Mouse (Mus musculus) intestine, embryonic 14.5 days (tissue): ENCODE data around the gene Npc2. TPM values are rescaled to one million over a fixed set of nuclear protein-coding genes. Genes with fewer than 3 reads are reported as not detected.

Source experiments
- ATAC-seq: fragments of 200-750 bp; cut with Nextera tagmentation; replicated peaks from 2 replicates; pipeline ENCODE4 v1.8.0; 2017; ENCODE audit warnings: low read depth, moderate number of reproducible peaks, moderate TSS enrichment, moderate library complexity; ENCODE audit not compliant: low FRiP score, low TSS enrichment
- DNase-seq: peaks from one replicate; pipeline ENCODE4 v3.0.0-alpha.2; 2018; ENCODE audit warnings: low spot score
- H3K27ac ChIP-seq: fragments of 300-500 bp; sonication (generic); 2 replicates; pipeline ENCODE4 v1.5.1; 2014; ENCODE audit warnings: low read depth, mild to moderate bottlenecking, control low read depth
- H3K27me3 ChIP-seq: fragments of 300-500 bp; sonication (generic); replicated peaks from 2 replicates; pipeline ENCODE4 v1.6.1; 2014; ENCODE audit warnings: low read length, control low read depth; ENCODE audit not compliant: control insufficient read depth, insufficient read depth
- H3K36me3 ChIP-seq: fragments of 300-500 bp; sonication (generic); 2 replicates; pipeline ENCODE4 v1.6.1; 2014; ENCODE audit warnings: low read length, control low read depth; ENCODE audit not compliant: control insufficient read depth, insufficient read depth
- H3K4me1 ChIP-seq: fragments of 300-500 bp; sonication (generic); replicated peaks from 2 replicates; pipeline ENCODE4 v1.6.1; 2014; ENCODE audit warnings: low read length, control low read depth, mixed read lengths; ENCODE audit not compliant: control insufficient read depth, insufficient read depth
- H3K4me2 ChIP-seq: fragments of 300-500 bp; sonication (generic); 2 replicates; pipeline ENCODE4 v1.6.1; 2014; ENCODE audit warnings: low read length
- H3K4me3 ChIP-seq: fragments of 300-500 bp; sonication (generic); 2 replicates; pipeline ENCODE4 v1.5.1; 2014; ENCODE audit warnings: low read depth, low read length, control low read depth, mixed read lengths
- H3K9ac ChIP-seq: fragments of 300-500 bp; sonication (generic); 2 replicates; pipeline ENCODE4 v1.6.1; 2014; ENCODE audit warnings: mild to moderate bottlenecking, low read length
- H3K9me3 ChIP-seq: fragments of 300-500 bp; sonication (generic); 2 replicates; pipeline ENCODE4 v1.6.1; 2016; ENCODE audit warnings: low read length, control low read depth; ENCODE audit not compliant: control insufficient read depth
- WGBS: fragments of 180-500 bp; shearing (Covaris S2); extraction: QIAGEN DNeasy Blood & Tissue Kit; methylation state at CpG from one replicate; pipeline ENCODE4 v1.1.7; 2014; 5-methylcytosine and 5-hydroxymethylcytosine counted together
- polyA plus RNA-seq: library from polyadenylated mRNA; unstranded; fragments of >200 nt; fragmentation: Nextera tagmentation; extraction: Ambion mirVana; gene quantifications from 2 replicates; pipeline ENCODE4 v1.2.1, GENCODE M21; 2014

Gene Npc2
- polyA plus RNA-seq, 1 experiment from 2014 or later = 61.0 TPM

DNA sequence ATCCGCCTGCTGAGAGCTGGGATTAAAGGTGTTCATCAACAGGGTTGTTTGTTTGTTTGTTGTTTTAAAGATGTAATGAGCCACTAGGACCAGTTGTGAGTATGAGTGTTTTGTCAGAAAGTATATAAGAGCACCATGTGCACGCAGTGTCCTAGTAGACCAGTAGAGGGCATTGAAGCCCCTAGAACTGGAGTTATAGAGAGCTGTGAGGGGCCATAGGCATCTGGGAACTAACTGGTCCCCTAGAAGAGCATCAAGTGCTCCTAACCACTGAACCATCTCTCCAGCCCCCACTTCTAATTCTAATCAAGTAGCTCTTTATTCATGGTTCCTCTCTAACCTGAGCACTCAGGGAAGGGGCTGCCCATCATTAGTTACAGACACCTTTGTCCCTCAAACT, 13.9 kb downstream of the Npc2 start:
- Histone ChIP-seq H3K9me3 (no peaks in the 10 kb centered on the region), H3K27ac (no peak overlapping the region), H3K4me3 (no peak overlapping the region), H3K9ac (no peak overlapping the region), H3K27me3 (no peaks in the 10 kb centered on the region), H3K4me1 (no peaks in the 10 kb centered on the region), H3K36me3 (peaks cover 61% of the 10 kb centered on the region), H3K4me2 (no peak overlapping the region)
- WGBS = 82% methylated on average over 2 of the region's 2 CpGs
- DNase-seq (no peak), ATAC-seq (no peak)

DNA sequence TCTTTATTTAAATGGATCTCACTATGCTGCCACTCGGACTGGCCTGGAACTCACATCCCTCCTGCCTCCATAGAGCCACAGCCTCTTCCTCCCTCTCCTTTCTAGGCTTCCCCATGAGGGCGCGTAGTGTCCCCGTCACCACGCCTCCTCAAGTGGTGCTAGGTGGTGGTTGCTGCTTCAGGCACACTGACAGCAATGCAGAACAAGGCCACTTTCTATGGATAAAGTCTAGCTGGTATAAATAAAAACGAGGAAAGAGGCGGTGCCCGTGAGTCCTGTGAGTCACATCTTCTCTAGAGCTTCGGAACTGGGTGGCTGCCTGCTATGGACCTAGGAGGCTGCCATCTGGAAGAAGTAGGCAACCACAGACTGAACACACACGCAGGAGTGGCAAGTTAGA, 16.9 kb downstream of the Npc2 start:
- ATAC-seq = no peak
- Histone ChIP-seq H3K27me3 (no peaks in the 10 kb centered on the region), H3K4me3 (no peak overlapping the region), H3K9me3 (no peaks in the 10 kb centered on the region), H3K36me3 (peaks cover 42% of the 10 kb centered on the region), H3K4me1 (no peaks in the 10 kb centered on the region), H3K9ac (no peak overlapping the region), H3K4me2 (no peak overlapping the region), H3K27ac (no peak overlapping the region)
- WGBS = 94% methylated on average over 10 of the region's 10 CpGs
- no peak for DNase-seq

DNA sequence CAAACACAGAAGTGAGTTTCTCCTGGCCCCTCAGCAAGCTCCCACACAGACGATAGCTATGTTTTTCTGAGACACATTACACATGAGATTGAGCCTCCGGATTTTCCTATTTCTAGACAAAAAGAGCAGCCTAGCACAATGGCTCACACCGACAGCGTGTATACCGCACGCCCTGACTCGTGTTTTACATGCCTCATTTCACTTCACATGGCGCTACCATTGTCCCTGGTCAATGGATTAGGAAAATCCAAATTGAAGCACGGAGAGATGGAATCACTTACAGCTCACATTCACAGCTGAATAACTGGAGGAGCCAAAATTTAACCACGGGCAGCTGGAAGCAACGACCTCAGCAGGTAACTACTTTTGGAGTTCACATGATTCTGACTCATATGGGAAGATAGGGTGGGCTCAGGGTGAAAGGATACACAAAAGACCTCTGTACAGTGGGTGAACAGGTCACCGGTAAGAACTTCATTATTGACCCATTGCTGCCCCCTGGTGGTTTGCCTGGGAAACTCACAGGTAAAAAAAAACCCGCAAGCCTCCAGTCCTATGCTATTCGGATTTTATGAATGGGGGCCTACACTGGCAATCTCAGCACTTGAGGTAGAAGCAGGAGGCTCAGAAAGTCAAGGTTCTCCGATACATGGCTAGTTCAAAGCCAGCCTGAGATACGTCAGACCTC, 17.8 kb downstream of the Npc2 start:
- WGBS = 72% methylated on average over 16 of the region's 16 CpGs
- Histone ChIP-seq H3K9me3 (no peaks in the 10 kb centered on the region), H3K27ac (no peak overlapping the region), H3K9ac (no peak overlapping the region), H3K36me3 (peaks cover 36% of the 10 kb centered on the region), H3K4me3 (no peak overlapping the region), H3K4me2 (no peak overlapping the region), H3K27me3 (no peaks in the 10 kb centered on the region), H3K4me1 (no peaks in the 10 kb centered on the region)
- DNase-seq (peak; percentile 87), ATAC-seq (no peak)

DNA sequence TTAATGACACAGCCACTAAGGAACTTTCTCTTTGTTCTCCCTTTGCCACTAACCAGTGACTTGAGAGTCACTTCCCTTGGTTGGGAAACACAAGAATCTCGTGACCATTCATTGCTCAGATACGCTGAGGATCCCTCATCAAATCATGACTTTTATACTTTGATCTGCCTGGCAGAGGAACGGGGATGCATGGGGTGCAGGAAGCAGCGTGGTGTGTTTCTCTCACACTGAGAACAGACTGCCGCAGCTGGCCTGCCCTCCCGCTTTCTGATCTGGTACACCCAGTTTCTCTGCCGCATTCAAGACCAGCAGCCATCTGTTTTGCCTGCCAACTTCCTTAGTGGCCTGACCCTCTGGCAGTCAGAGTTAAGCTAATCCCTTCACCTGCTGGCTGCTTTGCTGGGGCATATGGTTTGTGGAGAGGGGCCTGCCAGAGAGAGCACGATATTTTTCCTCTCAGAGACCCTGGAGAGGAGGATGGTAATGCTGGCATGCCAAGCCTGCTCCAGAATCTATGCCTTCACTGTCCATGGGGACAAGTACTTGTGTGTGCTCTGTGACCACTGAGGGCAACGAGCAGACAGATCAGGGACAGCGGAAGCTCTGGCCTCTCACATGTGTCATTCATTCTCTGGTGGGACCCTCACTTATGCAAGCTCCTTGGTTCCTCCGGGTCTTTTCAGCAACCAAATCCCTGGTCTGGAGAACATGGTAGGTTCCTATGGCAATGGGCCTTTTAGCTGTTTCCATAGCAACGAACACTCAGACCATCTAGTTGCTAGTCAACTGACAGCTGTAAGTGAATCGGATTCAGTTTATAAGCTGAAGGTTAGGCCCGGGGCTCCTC, 20.6 kb downstream of the Npc2 start:
- no peak overlapping the region for H3K9ac ChIP-seq
- WGBS = 44% methylated on average over 14 of the region's 14 CpGs
- H3K36me3 ChIP-seq = peaks cover 20% of the 10 kb centered on the region
- no peak overlapping the region for H3K27ac ChIP-seq
- H3K4me2 ChIP-seq = no peak overlapping the region
- H3K4me3 ChIP-seq = no peak overlapping the region
- no peaks in the 10 kb centered on the region for H3K27me3 ChIP-seq
- H3K9me3 ChIP-seq = no peaks in the 10 kb centered on the region
- ATAC-seq (no peak), DNase-seq (no peak)
- H3K4me1 ChIP-seq = no peaks in the 10 kb centered on the region

DNA sequence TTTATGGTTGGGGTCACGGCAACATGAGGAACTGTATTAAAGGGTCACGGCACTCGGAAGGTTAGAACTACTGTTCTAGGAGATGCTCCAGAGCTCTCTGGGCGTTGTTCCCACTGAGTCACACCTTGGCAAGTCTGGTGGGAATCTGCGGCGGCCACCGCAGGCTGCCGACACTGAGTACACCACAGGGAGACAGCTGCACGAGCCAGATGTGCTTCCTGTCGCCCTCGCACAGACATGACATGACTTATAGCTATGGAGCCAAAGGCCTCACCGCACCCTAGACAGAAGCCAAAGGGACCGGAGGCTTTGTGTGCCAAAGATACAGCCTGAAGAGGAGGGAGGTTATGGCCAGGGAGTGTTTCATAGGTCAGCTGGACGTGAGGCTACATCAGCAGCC, 22.3 kb downstream of the Npc2 start:
- Histone ChIP-seq H3K27me3 (no peaks in the 10 kb centered on the region), H3K9ac (no peak overlapping the region), H3K4me3 (no peak overlapping the region), H3K9me3 (no peaks in the 10 kb centered on the region), H3K4me1 (no peaks in the 10 kb centered on the region), H3K4me2 (no peak overlapping the region), H3K27ac (no peak overlapping the region), H3K36me3 (peaks cover 3% of the 10 kb centered on the region)
- no peak for ATAC-seq
- DNase-seq = no peak
- 51% methylated on average over 14 of the region's 14 CpGs for WGBS

DNA sequence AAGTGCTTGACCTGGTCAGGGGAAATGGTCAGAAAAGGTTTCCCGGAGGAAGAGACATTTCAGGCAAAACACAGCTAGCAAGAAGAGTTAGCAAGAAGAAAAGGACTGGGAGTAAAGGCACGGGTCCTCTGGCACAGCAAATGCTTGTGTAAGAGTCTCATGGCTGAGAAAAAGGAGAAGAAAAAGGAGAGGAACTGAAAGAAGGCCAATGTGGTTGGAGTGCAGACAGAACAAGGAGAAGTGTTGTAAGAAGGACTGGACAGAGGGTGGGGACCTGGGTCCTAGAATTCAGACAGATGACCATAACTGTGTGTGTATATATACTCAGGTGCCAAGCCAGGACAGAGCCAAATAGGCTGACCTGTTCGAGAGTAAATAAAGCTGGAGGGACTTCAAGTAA, 24.8 kb downstream of the Npc2 start:
- Histone ChIP-seq H3K4me2 (no peak overlapping the region), H3K27ac (no peak overlapping the region), H3K9ac (no peak overlapping the region), H3K4me1 (no peaks in the 10 kb centered on the region), H3K27me3 (no peaks in the 10 kb centered on the region), H3K9me3 (no peaks in the 10 kb centered on the region), H3K4me3 (no peak overlapping the region), H3K36me3 (no peaks in the 10 kb centered on the region)
- WGBS = 69% methylated on average over 3 of the region's 3 CpGs
- ATAC-seq (no peak), DNase-seq (no peak)

DNA sequence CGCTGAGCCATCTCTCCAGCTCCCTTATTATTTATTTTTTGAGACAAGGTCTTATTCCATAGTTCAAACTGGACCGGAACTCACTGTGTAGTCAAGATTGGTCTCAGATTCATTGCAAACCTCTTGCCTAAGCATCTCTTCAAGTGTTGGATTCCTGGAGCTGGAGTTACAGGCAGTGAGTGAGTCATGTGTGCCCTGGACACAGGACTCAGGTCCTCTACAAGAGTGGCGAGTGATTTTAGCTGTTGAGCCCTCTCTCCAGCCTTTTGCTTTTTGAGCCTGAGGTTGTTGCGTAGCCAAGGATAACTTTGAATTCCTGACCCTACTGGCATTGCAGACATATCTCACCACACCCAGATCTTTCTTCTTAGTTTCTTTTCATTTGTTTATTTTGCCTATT, 27.3 kb downstream of the Npc2 start:
- H3K27me3 ChIP-seq = no peaks in the 10 kb centered on the region
- ATAC-seq (no peak), DNase-seq (no peak)
- H3K4me1 ChIP-seq = no peaks in the 10 kb centered on the region
- H3K4me2 ChIP-seq = no peak overlapping the region
- no peak overlapping the region for H3K9ac ChIP-seq
- no peaks in the 10 kb centered on the region for H3K9me3 ChIP-seq
- H3K27ac ChIP-seq = no peak overlapping the region
- H3K36me3 ChIP-seq = no peaks in the 10 kb centered on the region
- 58% methylated on average over 4 of the region's 4 CpGs for WGBS
- no peak overlapping the region for H3K4me3 ChIP-seq

DNA sequence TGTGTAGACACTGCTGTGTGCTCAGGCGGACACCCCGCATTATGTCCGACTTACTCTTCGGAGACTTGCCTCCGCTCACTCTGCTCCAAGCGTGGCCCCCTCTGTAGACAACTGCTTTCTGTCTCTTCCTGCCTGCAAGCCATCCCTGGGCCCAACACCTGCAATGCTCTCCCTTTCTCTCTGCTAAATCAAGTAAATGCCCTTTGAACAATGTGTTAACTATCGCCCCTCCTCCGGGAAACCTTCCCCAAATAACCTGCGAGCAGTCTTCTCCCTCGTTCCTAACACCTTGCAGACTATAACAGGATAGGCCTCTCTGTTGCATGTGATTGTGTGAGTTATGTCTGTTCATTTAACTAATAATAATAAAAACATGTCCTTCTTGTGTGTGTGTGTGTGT, 29.5 kb downstream of the Npc2 start:
- 83% methylated on average over 10 of the region's 10 CpGs for WGBS
- Histone ChIP-seq H3K36me3 (no peaks in the 10 kb centered on the region), H3K4me1 (no peaks in the 10 kb centered on the region), H3K4me2 (no peak overlapping the region), H3K9ac (no peak overlapping the region), H3K9me3 (no peaks in the 10 kb centered on the region), H3K4me3 (no peak overlapping the region), H3K27ac (no peak overlapping the region), H3K27me3 (no peaks in the 10 kb centered on the region)
- DNase-seq = no peak
- ATAC-seq = no peak

DNA sequence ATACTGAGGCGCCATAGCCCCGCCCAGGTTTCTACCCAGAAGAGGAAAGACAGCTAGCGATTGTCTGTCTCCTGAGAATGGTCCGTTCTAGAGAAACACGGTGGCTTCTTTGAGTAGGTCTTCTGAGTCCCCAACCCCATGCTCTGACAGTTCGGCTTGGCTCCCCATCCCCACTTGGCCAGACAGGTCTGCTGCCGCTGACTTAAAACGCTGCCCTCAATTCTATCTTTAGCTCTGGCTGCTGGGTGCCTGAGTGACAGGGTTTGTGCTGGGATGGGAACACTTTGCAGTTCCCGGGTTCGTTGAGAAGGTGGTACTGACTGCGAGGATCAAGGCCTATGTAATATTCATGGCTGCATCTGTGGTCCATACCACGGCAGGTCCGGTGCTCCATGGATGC, 39.6 kb downstream of the Npc2 start:
- Histone ChIP-seq H3K4me1 (no peaks in the 10 kb centered on the region), H3K9me3 (no peaks in the 10 kb centered on the region), H3K36me3 (no peaks in the 10 kb centered on the region), H3K4me2 (no peak overlapping the region), H3K27ac (no peak overlapping the region), H3K27me3 (no peaks in the 10 kb centered on the region), H3K9ac (no peak overlapping the region), H3K4me3 (no peak overlapping the region)
- WGBS = 71% methylated on average over 13 of the region's 13 CpGs
- no peak for ATAC-seq
- no peak for DNase-seq
